Mouse (Mus musculus) stomach, embryonic 14.5 days (tissue): ENCODE data around the gene Stac2. TPM values are rescaled to one million over a fixed set of nuclear protein-coding genes. Genes with fewer than 3 reads are reported as not detected.
A peak's percentile ranks its signal among the peaks of the same experiment; 100 is the strongest.

Experiments
- ATAC-seq: fragments of 200-750 bp; cut with Nextera tagmentation; 2 replicates; pipeline ENCODE4 v1.8.0; 2017; ENCODE audit warnings: low read depth, moderate TSS enrichment; ENCODE audit not compliant: insufficient number of reproducible peaks, insufficient read depth, low FRiP score
- H3K27ac ChIP-seq: fragments of 300-500 bp; sonication (generic); 2 replicates; pipeline ENCODE4 v1.5.1; 2014; ENCODE audit warnings: mild to moderate bottlenecking, low read length, moderate library complexity, mixed read lengths
- H3K27me3 ChIP-seq: fragments of 300-500 bp; sonication (generic); 2 replicates; pipeline ENCODE4 v1.6.1; 2014; ENCODE audit warnings: low read length, control low read depth, mixed read lengths; ENCODE audit not compliant: control insufficient read depth, insufficient read depth
- H3K36me3 ChIP-seq: fragments of 300-500 bp; sonication (generic); 2 replicates; pipeline ENCODE4 v1.6.1; 2014; ENCODE audit warnings: mild to moderate bottlenecking, control low read depth, low read length, moderate library complexity, mixed read lengths; ENCODE audit not compliant: control insufficient read depth, insufficient read depth
- H3K4me1 ChIP-seq: fragments of 300-500 bp; sonication (generic); 2 replicates; pipeline ENCODE4 v1.6.1; 2014; ENCODE audit warnings: low read length, control low read depth, mixed read lengths; ENCODE audit not compliant: control insufficient read depth, insufficient read depth
- H3K4me2 ChIP-seq: fragments of 300-500 bp; sonication (generic); replicated peaks from 2 replicates; pipeline ENCODE4 v1.6.1; 2014; ENCODE audit warnings: low read depth, low read length, control low read depth
- H3K4me3 ChIP-seq: fragments of 300-500 bp; sonication (generic); 2 replicates; pipeline ENCODE4 v1.5.1; 2014; ENCODE audit warnings: low read depth, low read length, control low read depth
- H3K9ac ChIP-seq: fragments of 300-500 bp; sonication (generic); replicated peaks from 2 replicates; pipeline ENCODE4 v1.6.1; 2014; ENCODE audit warnings: low read depth, mild to moderate bottlenecking, control low read depth, low read length, moderate library complexity, mixed read lengths
- H3K9me3 ChIP-seq: fragments of 300-500 bp; sonication (generic); 2 replicates; pipeline ENCODE4 v1.6.1; 2016; ENCODE audit warnings: low read depth, low read length, control low read depth; ENCODE audit not compliant: control insufficient read depth
- WGBS: fragments of 180-500 bp; shearing (Covaris S2); extraction: QIAGEN DNeasy Blood & Tissue Kit; methylation state at CpG from one replicate; pipeline ENCODE4 v1.1.7; 2014; 5-methylcytosine and 5-hydroxymethylcytosine counted together
- polyA plus RNA-seq: library from polyadenylated mRNA; unstranded; fragments of >200 nt; fragmentation: Nextera tagmentation; extraction: Ambion mirVana; gene quantifications from 2 replicates; pipeline ENCODE4 v1.2.1, GENCODE M21; 2014

Gene Stac2
- polyA plus RNA-seq, 1 experiment from 2014 or later = 0.30 TPM

DNA sequence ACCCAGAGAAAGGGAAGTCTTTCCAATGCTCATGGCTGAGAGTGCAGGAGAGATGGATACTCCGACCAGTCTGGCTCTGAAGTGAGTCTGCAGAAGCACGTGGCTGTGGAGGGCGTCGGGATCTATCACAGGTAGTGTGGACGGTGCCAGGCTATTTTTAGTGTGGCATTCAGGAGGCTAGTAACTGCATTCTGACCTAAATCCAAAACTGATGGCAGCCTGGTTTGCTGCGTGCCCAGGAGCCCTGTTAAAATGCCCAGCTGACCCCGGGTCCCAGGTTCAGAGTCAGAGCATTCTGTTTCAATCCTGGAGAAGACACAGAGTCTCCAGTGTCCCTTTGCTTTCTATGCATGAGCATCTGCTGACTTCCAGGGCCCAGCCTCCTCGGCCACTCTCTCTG lies 23.8 kb upstream of the Stac2 start:
- WGBS = 82% methylated on average over 8 of the region's 8 CpGs
- no peak overlapping the region for H3K4me2 ChIP-seq
- no peak overlapping the region for H3K27ac ChIP-seq
- no peaks in the 10 kb centered on the region for H3K9me3 ChIP-seq
- no peak for ATAC-seq
- no peaks in the 10 kb centered on the region for H3K27me3 ChIP-seq
- no peak overlapping the region for H3K9ac ChIP-seq
- no peak overlapping the region for H3K4me3 ChIP-seq
- H3K4me1 ChIP-seq = no peaks in the 10 kb centered on the region
- H3K36me3 ChIP-seq = no peaks in the 10 kb centered on the region

DNA sequence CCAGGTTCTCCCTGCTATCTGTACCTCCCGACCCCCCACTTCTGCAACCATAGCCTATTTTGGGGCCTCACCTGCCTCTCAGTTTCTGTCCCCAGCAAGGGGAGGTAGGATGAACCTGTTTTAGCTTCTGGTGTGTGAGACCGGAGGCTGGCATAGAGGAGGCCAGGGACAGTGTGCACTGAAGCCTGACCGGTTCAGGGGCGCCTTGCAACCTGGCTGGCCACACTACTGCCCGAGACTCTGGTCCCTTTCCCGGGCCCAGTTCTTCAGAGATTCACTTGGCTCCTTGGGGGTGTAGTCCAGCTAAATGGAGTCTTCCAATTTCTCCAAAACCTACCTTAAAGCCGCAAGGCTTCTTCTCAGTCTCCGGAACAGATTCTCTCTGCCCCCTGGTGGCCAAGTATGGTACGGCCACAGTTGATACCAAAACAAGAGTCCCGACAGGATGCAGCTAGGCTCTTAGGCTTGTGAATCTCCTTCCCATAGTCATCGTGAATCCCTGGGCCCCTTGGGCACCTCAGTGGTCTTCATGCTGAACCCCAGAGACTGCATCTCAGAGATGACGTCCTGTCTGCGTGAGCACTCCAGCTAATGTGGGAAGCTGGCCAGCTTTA lies 22.0 kb upstream of the Stac2 start:
- Histone ChIP-seq H3K27me3 (no peaks in the 10 kb centered on the region), H3K36me3 (no peaks in the 10 kb centered on the region), H3K9me3 (no peaks in the 10 kb centered on the region), H3K4me2 (peak overlapping the region; percentile 17; the same call in 1 of the 2 replicates), H3K27ac (no peak overlapping the region), H3K4me3 (no peak overlapping the region), H3K9ac (no peak overlapping the region), H3K4me1 (no peaks in the 10 kb centered on the region)
- ATAC-seq = no peak
- 19% methylated on average over 13 of the region's 13 CpGs for WGBS

DNA sequence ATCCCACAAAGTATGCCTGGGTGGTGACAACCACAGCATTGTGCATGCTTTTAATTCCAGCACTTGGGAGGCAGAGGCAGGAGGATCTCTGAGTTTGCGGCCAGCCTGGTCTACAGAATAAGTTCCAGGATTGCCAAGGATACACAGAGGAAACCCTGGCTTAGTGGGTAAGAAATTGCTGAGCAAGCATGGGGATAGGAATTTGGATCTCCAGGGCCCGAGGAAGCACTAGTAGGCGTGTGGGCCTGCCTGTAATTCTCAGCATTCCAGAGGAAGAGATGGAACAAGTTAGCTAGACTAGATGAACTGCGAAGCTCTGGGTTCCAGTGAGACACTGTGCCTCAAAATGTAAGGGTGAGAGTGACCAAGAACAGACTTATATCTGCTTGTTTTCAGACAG lies 20.2 kb upstream of the Stac2 start:
- Histone ChIP-seq H3K4me1 (no peaks in the 10 kb centered on the region), H3K9me3 (no peaks in the 10 kb centered on the region), H3K36me3 (no peaks in the 10 kb centered on the region), H3K27me3 (no peaks in the 10 kb centered on the region), H3K4me3 (no peak overlapping the region), H3K27ac (no peak overlapping the region), H3K9ac (no peak overlapping the region), H3K4me2 (no peak overlapping the region)
- ATAC-seq = no peak
- 90% methylated on average over 4 of the region's 4 CpGs for WGBS

DNA sequence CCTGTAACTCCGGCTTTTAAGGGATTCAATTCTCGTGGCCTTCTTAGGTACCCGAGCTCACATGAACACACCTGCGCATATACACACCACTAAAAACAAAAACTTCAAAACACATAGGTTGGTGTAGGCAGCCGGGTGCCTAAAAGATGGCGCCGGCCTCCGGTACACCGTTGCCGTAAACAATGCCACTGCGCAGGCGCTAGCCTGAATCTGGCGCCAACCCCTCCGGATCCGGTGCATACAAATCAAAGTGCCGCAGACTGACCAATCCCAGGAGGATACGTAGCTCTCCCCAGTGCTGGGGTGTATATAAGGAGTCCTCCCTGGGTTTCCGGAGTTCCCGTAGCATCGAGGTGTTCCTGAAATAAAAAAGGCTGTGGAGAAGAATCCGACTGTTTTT lies 14.0 kb upstream of the Stac2 start:
- H3K36me3 ChIP-seq = no peaks in the 10 kb centered on the region
- no peaks in the 10 kb centered on the region for H3K27me3 ChIP-seq
- H3K27ac ChIP-seq = no peak overlapping the region
- no peaks in the 10 kb centered on the region for H3K4me1 ChIP-seq
- 95% methylated on average over 21 of the region's 21 CpGs for WGBS
- peaks cover 3% of the 10 kb centered on the region; the same call in 1 of the 2 replicates for H3K9me3 ChIP-seq
- no peak overlapping the region for H3K9ac ChIP-seq
- ATAC-seq = no peak
- H3K4me2 ChIP-seq = no peak overlapping the region
- no peak overlapping the region for H3K4me3 ChIP-seq

- H3K9ac ChIP-seq = no peak overlapping the region
- 91% methylated on average over 12 of the region's 12 CpGs for WGBS
- no peaks in the 10 kb centered on the region for H3K4me1 ChIP-seq
- H3K4me3 ChIP-seq = no peak overlapping the region
- no peak overlapping the region for H3K4me2 ChIP-seq
- H3K9me3 ChIP-seq = peaks cover 3% of the 10 kb centered on the region; the same call in 1 of the 2 replicates
- ATAC-seq = no peak
- H3K27ac ChIP-seq = no peak overlapping the region
- H3K36me3 ChIP-seq = no peaks in the 10 kb centered on the region
- H3K27me3 ChIP-seq = no peaks in the 10 kb centered on the region
Measured at GRCm38 (mm10) chr11:98066201-98066600, 12.9 kb upstream of the Stac2 start.

DNA sequence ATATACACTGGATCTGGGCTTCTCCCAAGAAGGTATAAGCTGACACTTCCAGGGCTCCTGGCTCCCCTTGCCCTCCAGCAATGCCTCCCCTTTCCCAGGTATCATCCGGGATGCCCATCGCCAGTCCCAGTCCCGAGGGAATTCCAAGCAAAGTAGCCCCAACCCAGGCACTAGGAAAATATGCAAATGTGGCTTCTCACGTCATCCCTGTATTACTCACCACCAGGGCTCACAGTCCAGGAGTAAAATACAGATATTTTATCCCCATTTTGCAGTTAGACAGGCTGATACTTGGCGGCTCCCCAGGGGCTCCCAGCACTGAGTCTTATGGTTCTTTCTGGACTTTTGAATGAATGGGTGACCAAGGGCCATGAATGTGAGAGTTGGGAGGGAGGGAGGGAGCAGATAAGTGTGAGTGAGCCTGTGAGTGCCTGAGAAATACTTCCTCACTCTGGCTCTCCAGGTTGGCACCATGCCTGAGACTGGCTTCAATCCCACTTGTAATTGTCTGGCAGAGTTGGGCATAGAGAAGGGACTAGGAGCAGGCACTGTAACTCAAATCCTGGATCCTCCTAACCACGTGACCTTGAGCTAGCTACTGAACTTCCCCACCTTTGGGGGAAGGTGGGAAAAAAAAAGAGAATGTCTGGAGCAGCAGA lies 8.8 kb upstream of the Stac2 start:
- Histone ChIP-seq H3K27me3 (no peaks in the 10 kb centered on the region), H3K4me2 (no peak overlapping the region), H3K27ac (no peak overlapping the region), H3K9me3 (peaks cover 3% of the 10 kb centered on the region; the same call in 1 of the 2 replicates), H3K9ac (no peak overlapping the region), H3K4me3 (no peak overlapping the region), H3K36me3 (no peaks in the 10 kb centered on the region), H3K4me1 (no peaks in the 10 kb centered on the region)
- WGBS = 63% methylated on average over 6 of the region's 6 CpGs
- no peak for ATAC-seq

- no peaks in the 10 kb centered on the region for H3K36me3 ChIP-seq
- H3K4me1 ChIP-seq = no peaks in the 10 kb centered on the region
- H3K4me2 ChIP-seq = no peak overlapping the region
- no peak overlapping the region for H3K27ac ChIP-seq
- no peak overlapping the region for H3K9ac ChIP-seq
- no peak for ATAC-seq
- no peaks in the 10 kb centered on the region for H3K9me3 ChIP-seq
- 68% methylated on average over 3 of the region's 3 CpGs for WGBS
- no peak overlapping the region for H3K4me3 ChIP-seq
- no peaks in the 10 kb centered on the region for H3K27me3 ChIP-seq
Measured at GRCm38 (mm10) chr11:98061441-98061840, 8.2 kb upstream of the Stac2 start.

- no peak overlapping the region for H3K27ac ChIP-seq
- no peaks in the 10 kb centered on the region for H3K36me3 ChIP-seq
- ATAC-seq = no peak
- WGBS = 81% methylated on average over 5 of the region's 5 CpGs
- H3K4me1 ChIP-seq = no peaks in the 10 kb centered on the region
- no peak overlapping the region for H3K4me2 ChIP-seq
- H3K9ac ChIP-seq = no peak overlapping the region
- no peaks in the 10 kb centered on the region for H3K27me3 ChIP-seq
- H3K4me3 ChIP-seq = no peak overlapping the region
- H3K9me3 ChIP-seq = no peaks in the 10 kb centered on the region
Measured at GRCm38 (mm10) chr11:98060104-98060692, 6.9 kb upstream of the Stac2 start.
